Comparison of ENCODE assay signal across 29 mouse cellular contexts in genomic region chr10:93756211-93756610, GRCm38 (mm10).
DNase-seq lines count a peak whose midpoint lies in the region; ATAC-seq lines count a peak whose summit lies in the region.
"Had no signal": no experiment of that assay in that cellular context is flagged by ENCODE, and none has a peak within 500 bp of the region (broad histone marks: within the 10 kb centered on the region; RNA-seq: fewer than 3 reads in every experiment).

No protein-coding gene starts in this region.

- peaks cover 14% of the 10 kb centered on the region for H3K4me1 ChIP-seq in midbrain, embryonic 13.5 days (replicated peaks)
- H3K4me1 ChIP-seq in midbrain, embryonic 16.5 days (ENCODE audit: control insufficient read depth, insufficient read depth, low read length): peaks cover 3% of the 10 kb centered on the region
- peaks cover 14% of the 10 kb centered on the region for H3K4me1 ChIP-seq in forebrain, embryonic 13.5 days
- H3K4me1 ChIP-seq: limb, embryonic 15.5 days; stomach, embryonic 15.5 days had no signal

- no peaks in the 10 kb centered on the region for H3K9me3 ChIP-seq in midbrain, embryonic 13.5 days
- H3K9me3 ChIP-seq in midbrain, embryonic 16.5 days (replicated peaks; ENCODE audit: control insufficient read depth, low read length, poor library complexity, severe bottlenecking): no peaks in the 10 kb centered on the region
- no peaks in the 10 kb centered on the region for H3K9me3 ChIP-seq in forebrain, embryonic 13.5 days (replicated peaks)
- H3K9me3 ChIP-seq: hindbrain, embryonic 12.5 days; limb, embryonic 15.5 days; megakaryocyte, embryonic 14.5 days; neural tube, embryonic 12.5 days; stomach, embryonic 15.5 days had no signal

- 19% methylated on average over 10 of the region's 10 CpGs for WGBS in midbrain, embryonic 13.5 days
- WGBS in midbrain, embryonic 16.5 days: 32% methylated on average over 10 of the region's 10 CpGs
- WGBS in forebrain, embryonic 13.5 days: 6% methylated on average over 10 of the region's 10 CpGs

- H3K9ac ChIP-seq in midbrain, embryonic 13.5 days (replicated peaks): no peak overlapping the region
- no peak overlapping the region for H3K9ac ChIP-seq in midbrain, embryonic 16.5 days (ENCODE audit: low read depth, low read length)
- H3K9ac ChIP-seq in forebrain, embryonic 13.5 days: no peak overlapping the region
- H3K9ac ChIP-seq: hindbrain, embryonic 12.5 days; limb, embryonic 15.5 days; liver, embryonic 14.5 days; lung, embryonic 14.5 days; neural tube, embryonic 12.5 days; stomach, embryonic 15.5 days had no signal

- DNase-seq in frontal cortex, postnatal 36 days (ENCODE audit: low spot score in 2 of 2): no peak
- DNase-seq in testis, postnatal 10 days (ENCODE audit: low spot score): no peak
- DNase-seq in adrenal gland, postnatal 36 days: no peak
- DNase-seq: adrenal gland, adult 8-10 months; cerebellum, adult 9-10 months; gastrocnemius, postnatal 14 days; heart, adult 11 months; heart, postnatal 10 days; kidney, adult 2 months; left cerebral cortex, postnatal 4 days; lung, embryonic 14.5 days; right cerebral cortex, adult 18-20 months; right cerebral cortex, postnatal 4 days; thymus, adult 18-20 months; thymus, postnatal 36 days had no signal

- no peak overlapping the region for H3K4me2 ChIP-seq in midbrain, embryonic 13.5 days (replicated peaks)
- H3K4me2 ChIP-seq in midbrain, embryonic 16.5 days (ENCODE audit: low read length): no peak overlapping the region
- H3K4me2 ChIP-seq in forebrain, embryonic 13.5 days: 0 out of 2 replicates have a peak overlapping the region, but pooled peaks have one; percentile 5
- H3K4me2 ChIP-seq: heart, embryonic 11.5 days; hindbrain, embryonic 12.5 days; limb, embryonic 15.5 days; lung, embryonic 14.5 days; neural tube, embryonic 12.5 days; stomach, embryonic 15.5 days had no signal

- peak; percentile 53; the same call in 1 of the 2 replicates for ATAC-seq in frontal cortex, adult (ENCODE audit: low TSS enrichment)
- 0 out of 2 replicates have a peak, but pooled peaks have one; percentile 27 for ATAC-seq in midbrain, embryonic 13.5 days
- no peak for ATAC-seq in midbrain, embryonic 16.5 days
- ATAC-seq in forebrain, embryonic 13.5 days: no peak
- ATAC-seq: activated CD4-positive, CD25-positive, alpha-beta regulatory T cell, adult 4 months; inflammation-experienced regulatory T-cells, adult 6 months had no signal

- no peaks in the 10 kb centered on the region for H3K36me3 ChIP-seq in midbrain, embryonic 13.5 days
- no peaks in the 10 kb centered on the region for H3K36me3 ChIP-seq in midbrain, embryonic 16.5 days (ENCODE audit: control insufficient read depth, insufficient read depth, low read length)
- no peaks in the 10 kb centered on the region for H3K36me3 ChIP-seq in forebrain, embryonic 13.5 days (ENCODE audit: poor library complexity, severe bottlenecking)
- H3K36me3 ChIP-seq: hindbrain, embryonic 12.5 days; limb, embryonic 15.5 days; neural tube, embryonic 12.5 days; stomach, embryonic 15.5 days had no signal

- no peaks in the 10 kb centered on the region for H3K27me3 ChIP-seq in midbrain, embryonic 13.5 days
- no peaks in the 10 kb centered on the region for H3K27me3 ChIP-seq in midbrain, embryonic 16.5 days (ENCODE audit: control insufficient read depth, insufficient read depth, low read depth, low read length)
- no peaks in the 10 kb centered on the region for H3K27me3 ChIP-seq in forebrain, embryonic 13.5 days
- H3K27me3 ChIP-seq: hindbrain, embryonic 12.5 days; limb, embryonic 15.5 days; neural tube, embryonic 12.5 days; stomach, embryonic 15.5 days had no signal

- no peak overlapping the region for H3K27ac ChIP-seq in midbrain, embryonic 13.5 days
- no peak overlapping the region for H3K27ac ChIP-seq in midbrain, embryonic 16.5 days (ENCODE audit: low read length)
- no peak overlapping the region for H3K27ac ChIP-seq in forebrain, embryonic 13.5 days
- H3K27ac ChIP-seq: hindbrain, embryonic 12.5 days; kidney, postnatal 0 days; limb, embryonic 15.5 days; liver, embryonic 14.5 days; neural tube, embryonic 12.5 days; stomach, embryonic 15.5 days had no signal

- no peak overlapping the region for H3K4me3 ChIP-seq in midbrain, embryonic 13.5 days (replicated peaks)
- H3K4me3 ChIP-seq in midbrain, embryonic 16.5 days (ENCODE audit: low read depth, low read length): no peak overlapping the region
- no peak overlapping the region for H3K4me3 ChIP-seq in forebrain, embryonic 13.5 days
- H3K4me3 ChIP-seq: hindbrain, embryonic 12.5 days; limb, embryonic 15.5 days; megakaryocyte, embryonic 14.5 days; neural tube, embryonic 12.5 days; stomach, embryonic 15.5 days had no signal

Comparison
In these comparisons a context has a peak if more than half of its experiments do, and no peak if none do; other contexts are left out.
1. ATAC-seq: peak in frontal cortex, adult (single experiment) and midbrain, embryonic 13.5 days (single experiment); none in midbrain, embryonic 16.5 days (single experiment) and forebrain, embryonic 13.5 days (single experiment).